Mouse (Mus musculus) myocyte (in vitro differentiated cells): ENCODE measurements around the gene Aldh3a2.

Source experiments
- CEBPB ChIP-seq: IDR thresholded peaks from 2 replicates; pipeline ENCODE4 v1.6.1; 2011; ENCODE audit warnings: mild to moderate bottlenecking, moderate library complexity; ENCODE audit not compliant: poor library complexity, insufficient read depth, severe bottlenecking
- E2F4 ChIP-seq: IDR thresholded peaks from one replicate; pipeline ENCODE4 v1.6.1; 2011; ENCODE audit warnings: mild to moderate bottlenecking, control low read depth, moderate library complexity; ENCODE audit not compliant: insufficient read depth
- MAX ChIP-seq: IDR thresholded peaks from one replicate; pipeline ENCODE4 v1.6.1; 2011; ENCODE audit warnings: low read depth, mild to moderate bottlenecking, control low read depth
- MYOD1 ChIP-seq, 3 experiments: IDR thresholded peaks; one replicate each; pipeline ENCODE4 v1.6.1; 2011; ENCODE audit warnings: control low read depth in 2 of 3, low read depth in 2 of 3, mild to moderate bottlenecking in 2 of 3, moderate library complexity in 1 of 3; ENCODE audit not compliant: insufficient read length in 2 of 3, control insufficient read depth in 1 of 3
- MYOG ChIP-seq, 3 experiments: IDR thresholded peaks; one replicate each; pipeline ENCODE4 v1.6.1; 2011; ENCODE audit warnings: control low read depth in 2 of 3, low read depth in 2 of 3, mild to moderate bottlenecking in 2 of 3; ENCODE audit not compliant: insufficient read length in 2 of 3, control insufficient read depth in 1 of 3, insufficient read depth in 1 of 3
- POLR2A ChIP-seq: IDR thresholded peaks from one replicate; pipeline ENCODE4 v1.6.1; 2011; ENCODE audit warnings: low read depth, mild to moderate bottlenecking, control low read depth, moderate library complexity; ENCODE audit not compliant: insufficient read length
- POLR2AphosphoS2 ChIP-seq: IDR thresholded peaks from one replicate; pipeline ENCODE4 v1.6.1; 2011; ENCODE audit warnings: low read depth, control low read depth; ENCODE audit not compliant: insufficient read length
- REST ChIP-seq: IDR thresholded peaks from one replicate; pipeline ENCODE4 v1.6.1; 2011; ENCODE audit warnings: mild to moderate bottlenecking, control low read depth, moderate library complexity; ENCODE audit not compliant: insufficient read depth, insufficient read length
- SRF ChIP-seq: IDR thresholded peaks from one replicate; pipeline ENCODE4 v1.6.1; 2011; ENCODE audit warnings: low read depth; ENCODE audit not compliant: control insufficient read depth, insufficient read length
- TCF12 ChIP-seq: IDR thresholded peaks from one replicate; pipeline ENCODE4 v1.6.1; 2011; ENCODE audit warnings: mild to moderate bottlenecking, control low read depth; ENCODE audit not compliant: poor library complexity, insufficient read depth, severe bottlenecking
- TCF3 ChIP-seq: IDR thresholded peaks from one replicate; pipeline ENCODE4 v1.6.1; 2011; ENCODE audit warnings: low read depth, control low read depth; ENCODE audit not compliant: insufficient read length
- USF1 ChIP-seq: IDR thresholded peaks from one replicate; pipeline ENCODE4 v1.6.1; 2011; ENCODE audit warnings: low read depth, mild to moderate bottlenecking, control low read depth, moderate library complexity

DNA sequence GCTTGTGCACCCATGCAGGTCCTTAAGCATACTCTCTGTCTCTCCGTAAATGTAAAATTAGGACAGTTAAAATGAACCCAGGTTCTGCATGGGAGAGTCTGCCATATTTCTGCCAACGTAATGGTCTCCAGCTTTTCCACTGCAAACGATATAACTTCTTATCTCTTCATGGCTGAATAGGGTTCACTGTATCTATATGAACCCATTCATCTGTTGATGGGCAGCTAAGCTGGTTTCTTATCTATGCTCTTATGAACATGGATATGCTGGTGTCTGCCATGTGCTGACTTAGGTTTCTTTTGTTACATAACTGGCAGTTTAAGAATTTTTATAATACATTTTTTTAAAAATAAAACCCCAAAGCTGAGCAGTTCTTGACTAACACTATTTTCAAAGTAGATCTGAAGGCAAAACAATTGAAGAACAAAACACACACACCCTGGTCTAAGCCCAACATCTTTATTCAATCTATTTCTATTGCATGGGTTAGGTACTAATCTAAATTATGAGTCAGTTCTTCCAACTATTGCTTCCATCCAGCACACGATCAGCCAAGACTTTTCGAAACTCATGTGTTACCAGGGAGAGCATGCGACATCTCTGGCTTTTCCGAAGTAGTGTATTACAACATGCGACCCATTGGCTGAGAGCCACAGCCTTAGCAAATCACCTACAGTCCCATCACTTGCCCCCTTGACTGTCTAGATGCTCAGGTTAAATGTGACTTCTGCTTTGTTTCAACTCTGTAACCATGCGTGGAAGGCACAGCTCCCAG, 44.1 kb downstream of the Aldh3a2 start:
- no peak for TF ChIP-seq MAX
- no peak for TF ChIP-seq POLR2A
- no peak for TF ChIP-seq TCF3
- no peak for TF ChIP-seq E2F4
- TF ChIP-seq MYOD1 (IDR thresholded peaks at IDR 0.05; ENCODE audit: control insufficient read depth in 1 of 3, insufficient read length in 2 of 3, low read depth in 2 of 3): no peak
- no peak for TF ChIP-seq USF1
- no peak for TF ChIP-seq TCF12
- TF ChIP-seq CEBPB: no peak
- no peak for TF ChIP-seq MYOG (IDR thresholded peaks at IDR 0.05; ENCODE audit: control insufficient read depth in 1 of 3, insufficient read depth in 1 of 3, insufficient read length in 2 of 3, low read depth in 2 of 3)
- no peak for TF ChIP-seq POLR2AphosphoS2
- no peak for TF ChIP-seq SRF
- TF ChIP-seq REST: no peak
